Mouse (Mus musculus) small intestine, adult 2 months (tissue): ENCODE data around the gene Slc25a11.

Source experiments
- CTCF ChIP-seq: fragments of 200-500 bp; IDR thresholded peaks from 2 replicates; pipeline ENCODE4 v1.5.1; 2012; ENCODE audit warnings: low read depth, mild to moderate bottlenecking, control low read depth, inconsistent platforms, low read length, moderate library complexity, mixed read lengths; ENCODE audit not compliant: insufficient replicate concordance, insufficient read length; ENCODE audit errors: extremely low read depth
- POLR2A ChIP-seq: fragments of 200-500 bp; IDR thresholded peaks from 2 replicates; pipeline ENCODE4 v1.6.1; 2012; ENCODE audit warnings: low read depth, mild to moderate bottlenecking, control low read depth, inconsistent platforms, low read length, moderate library complexity

GRCm38 (mm10) chr11:70608381-70609066 is 38.8 kb downstream of the Slc25a11 start:
- TF ChIP-seq CTCF (peak; percentile 29; the same call in 1 of the 2 replicates), POLR2A (no peak)
